Mouse (Mus musculus) embryonic facial prominence, embryonic 13.5 days (tissue): ENCODE data around the gene Sdr42e1. TPM values are rescaled to one million over a fixed set of nuclear protein-coding genes. Genes with fewer than 3 reads are reported as not detected.

ENCODE experiments used
- ATAC-seq: fragments of 200-750 bp; cut with Nextera tagmentation; 2 replicates; pipeline ENCODE4 v1.8.0; 2017; ENCODE audit warnings: low read depth; ENCODE audit not compliant: insufficient number of reproducible peaks, insufficient read depth, low FRiP score, low TSS enrichment
- H3K27ac ChIP-seq: fragments of 300-500 bp; sonication (generic); 2 replicates; pipeline ENCODE4 v1.5.1; 2015; ENCODE audit warnings: moderate library complexity, mild to moderate bottlenecking, inconsistent platforms
- H3K27me3 ChIP-seq: fragments of 300-500 bp; sonication (generic); 2 replicates; pipeline ENCODE4 v1.6.1; 2015; ENCODE audit warnings: mild to moderate bottlenecking, inconsistent platforms
- H3K36me3 ChIP-seq: fragments of 300-500 bp; sonication (generic); 2 replicates; pipeline ENCODE4 v1.6.1; 2015; ENCODE audit warnings: mild to moderate bottlenecking, inconsistent platforms
- H3K4me1 ChIP-seq: fragments of 300-500 bp; sonication (generic); 2 replicates; pipeline ENCODE4 v1.6.1; 2015; ENCODE audit warnings: inconsistent platforms
- H3K4me2 ChIP-seq: fragments of 300-500 bp; sonication (generic); 2 replicates; pipeline ENCODE4 v1.6.1; 2015; ENCODE audit warnings: moderate library complexity, mild to moderate bottlenecking, inconsistent platforms
- H3K4me3 ChIP-seq: fragments of 300-500 bp; sonication (generic); 2 replicates; pipeline ENCODE4 v1.5.1; 2015; ENCODE audit warnings: mild to moderate bottlenecking, inconsistent platforms
- H3K9ac ChIP-seq: fragments of 300-500 bp; sonication (generic); 2 replicates; pipeline ENCODE4 v1.6.1; 2015; ENCODE audit warnings: mild to moderate bottlenecking, inconsistent platforms
- H3K9me3 ChIP-seq: fragments of 300-500 bp; sonication (generic); 2 replicates; pipeline ENCODE4 v1.6.1; 2016; ENCODE audit warnings: inconsistent platforms
- WGBS: fragments of 180-500 bp; shearing (Covaris S2); methylation state at CpG from one replicate; pipeline ENCODE4 v1.1.7; 2015; ENCODE audit warnings: mixed read lengths; 5-methylcytosine and 5-hydroxymethylcytosine counted together
- polyA plus RNA-seq: library from polyadenylated mRNA; unstranded; fragments of >200 nt; fragmentation: Nextera tagmentation; extraction: Ambion mirVana; gene quantifications from 2 replicates; pipeline ENCODE4 v1.2.1, GENCODE M21; 2015

Sdr42e1 gene
- polyA plus RNA-seq, 1 experiment from 2014 or later: 2.4 TPM

DNA sequence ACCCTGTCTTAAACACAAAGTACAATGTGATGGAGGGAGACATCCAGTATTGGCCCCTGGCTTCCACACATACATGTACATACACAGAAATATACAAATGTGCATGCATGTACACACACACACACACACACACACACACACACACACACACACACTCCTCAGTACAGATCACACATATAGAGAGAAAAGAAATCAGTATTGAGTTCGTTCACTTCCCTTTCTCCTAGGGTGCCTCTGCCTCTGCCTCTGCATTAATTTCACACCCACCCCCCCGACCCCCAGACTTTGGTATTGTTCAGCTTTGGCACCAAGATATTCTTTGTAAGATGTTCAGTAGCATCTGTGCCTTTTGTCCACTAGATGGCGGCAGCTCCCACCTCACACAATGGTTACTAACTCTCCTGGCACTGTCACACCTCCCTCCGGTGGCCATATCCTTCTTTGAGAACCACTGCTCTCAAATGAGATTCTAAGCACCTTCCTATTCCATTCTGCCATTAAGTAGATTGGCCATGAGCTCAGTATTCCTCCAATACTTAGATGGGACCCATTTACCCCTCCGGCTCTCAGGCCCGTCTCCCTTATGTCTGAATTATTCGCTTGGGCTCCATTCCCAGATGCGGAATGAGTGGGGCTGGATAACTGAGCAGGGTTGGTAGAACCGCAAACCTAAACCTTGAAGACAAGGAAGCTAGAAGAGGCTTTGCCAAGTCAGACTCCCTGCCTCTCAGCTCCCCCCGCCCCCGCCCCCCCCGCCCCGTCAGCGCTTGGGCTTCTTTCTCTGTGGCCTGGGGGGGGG, 47.2 kb downstream of the Sdr42e1 start:
- Histone ChIP-seq H3K27me3 (no peaks in the 10 kb centered on the region), H3K4me1 (no peaks in the 10 kb centered on the region), H3K27ac (no peak overlapping the region), H3K4me2 (no peak overlapping the region), H3K9ac (no peak overlapping the region), H3K4me3 (no peak overlapping the region), H3K36me3 (no peaks in the 10 kb centered on the region), H3K9me3 (no peaks in the 10 kb centered on the region; the same call in 1 of the 2 replicates)
- WGBS: 68% methylated on average over 14 of the region's 14 CpGs
- ATAC-seq: peak; percentile 32; the same call in 1 of the 2 replicates

DNA sequence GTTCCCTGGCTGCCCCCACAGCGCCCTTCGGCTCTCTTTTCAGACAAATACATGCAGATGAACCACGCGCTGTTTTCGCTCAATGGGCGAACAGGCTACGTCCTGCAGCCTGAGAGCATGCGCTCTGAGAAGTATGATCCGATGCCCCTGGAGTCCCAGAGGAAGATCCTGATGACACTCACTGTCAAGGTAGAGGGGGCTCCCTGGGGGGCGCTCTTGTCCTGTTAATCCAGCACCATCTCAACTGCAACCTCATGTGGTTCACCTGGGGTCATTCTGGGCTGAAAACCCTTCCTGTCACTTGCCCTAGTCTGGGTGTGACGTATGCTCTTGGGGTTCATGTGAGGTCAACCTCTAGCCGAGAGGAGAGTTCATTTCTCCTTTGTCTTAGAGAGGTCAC, 60.6 kb downstream of the Sdr42e1 start:
- H3K9me3 ChIP-seq: no peaks in the 10 kb centered on the region; the same call in 1 of the 2 replicates
- ATAC-seq: no peak
- H3K4me2 ChIP-seq: no peak overlapping the region
- H3K4me1 ChIP-seq: no peaks in the 10 kb centered on the region
- no peaks in the 10 kb centered on the region for H3K36me3 ChIP-seq
- H3K4me3 ChIP-seq: no peak overlapping the region
- 84% methylated on average over 12 of the region's 12 CpGs for WGBS
- H3K27ac ChIP-seq: no peak overlapping the region
- no peak overlapping the region for H3K9ac ChIP-seq
- H3K27me3 ChIP-seq: no peaks in the 10 kb centered on the region

Other genes with a start within 250 kb of the Sdr42e1 start
- 2.4 and 3.1 TPM in 2 replicates for gene Plcg2, start 175.4 kb downstream of the Sdr42e1 start, polyA plus RNA-seq
- 0.73 and 1.7 TPM in 2 replicates for gene Hsd17b2, start 28.2 kb upstream of the Sdr42e1 start, polyA plus RNA-seq
- 56.7 and 68.9 TPM in 2 replicates for gene Mphosph6, start 128.3 kb upstream of the Sdr42e1 start, polyA plus RNA-seq